Mouse (Mus musculus) kidney, adult 2 months (tissue): Measurements from ENCODE around the gene Zfp704.

Source experiments
- CTCF ChIP-seq: fragments of 200-500 bp; conservative IDR thresholded peaks from 2 replicates; pipeline ENCODE4 v1.5.1; 2011; ENCODE audit warnings: low read depth, mild to moderate bottlenecking, control low read depth, low read length, moderate library complexity, mixed read lengths; ENCODE audit not compliant: insufficient read depth, insufficient read length
- POLR2A ChIP-seq: fragments of 200-500 bp; IDR thresholded peaks from one replicate; pipeline ENCODE4 v1.6.1; 2011; ENCODE audit warnings: low read depth, low read length, control low read depth

DNA sequence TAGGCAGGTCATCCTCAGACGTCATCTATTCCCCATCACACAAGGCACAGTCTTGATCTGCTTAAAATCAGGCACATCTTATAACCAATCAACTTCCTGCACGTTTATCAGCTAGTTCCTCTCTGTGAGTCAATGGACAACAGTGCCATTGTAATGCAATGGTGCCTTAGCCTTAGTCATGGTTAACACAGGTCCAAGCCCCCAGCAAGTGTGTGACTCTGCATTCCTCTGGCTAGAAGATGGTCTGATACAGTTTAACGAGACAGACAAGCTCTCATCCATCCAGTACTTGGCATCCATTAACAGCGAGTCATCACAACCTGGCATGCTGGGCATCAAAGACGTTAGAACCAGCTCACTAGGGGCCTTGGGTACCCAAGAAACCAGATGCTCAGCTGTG is 85.5 kb downstream of the Zfp704 start:
- TF ChIP-seq CTCF (no peak), POLR2A (no peak)
